Mouse (Mus musculus): ENCODE measurements around the gene Ubash3b.

DNA sequence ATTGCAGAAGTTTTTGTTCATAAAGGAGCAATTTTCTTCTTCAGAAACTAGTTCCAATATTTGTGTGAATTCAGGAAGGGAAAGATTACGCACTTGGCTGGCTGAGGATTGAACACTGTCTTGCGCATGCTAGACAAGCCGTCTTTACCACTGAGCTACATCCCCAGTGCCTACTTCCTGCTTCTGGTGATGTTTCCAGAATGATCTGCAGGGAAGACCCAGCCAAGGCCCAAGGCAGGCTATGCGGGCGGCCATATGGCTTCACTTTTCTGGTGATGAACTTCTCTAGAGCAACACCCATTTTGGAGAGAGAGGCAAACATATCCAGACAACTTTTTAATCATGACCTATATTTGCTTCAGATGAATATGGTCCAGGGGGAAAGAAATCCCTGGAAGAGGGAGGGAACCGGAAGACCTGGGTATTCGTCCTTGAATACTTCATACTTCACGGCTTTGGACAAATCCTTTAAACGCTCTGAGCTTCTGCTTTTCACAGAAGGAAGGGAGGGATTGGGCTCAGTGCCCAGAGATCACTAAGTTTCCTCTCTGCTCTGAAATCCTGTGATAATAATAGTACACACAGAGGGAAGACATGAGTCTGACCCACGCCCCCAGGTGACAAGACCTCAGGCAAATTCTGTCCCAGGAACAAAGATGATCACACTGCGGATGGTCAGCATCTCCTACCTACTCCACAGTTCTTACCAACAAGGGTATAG, 38.9 kb downstream of the Ubash3b start:
- TF ChIP-seq HCFC1 (IDR thresholded peaks at IDR 0.05; ENCODE audit: borderline replicate concordance, insufficient read depth, low read length), result no peak
- TF ChIP-seq ZNF384 (IDR thresholded peaks at IDR 0.05; ENCODE audit: low read depth, low read length), result no peak
